Mouse (Mus musculus) monocyte, adult 2 months (primary cell): ENCODE data around the gene S100a13.

ENCODE experiments used
- DNase-seq, 2 experiments: peaks; one replicate each; pipeline ENCODE4 v3.0.0; 2022; ENCODE audit warnings: low spot score in 2 of 2, low read depth in 1 of 2

The S100a13 gene

GRCm38 (mm10) chr3:90506362-90506761 lies 7.9 kb upstream of the S100a13 start:
- DNase-seq = no peak

DNA sequence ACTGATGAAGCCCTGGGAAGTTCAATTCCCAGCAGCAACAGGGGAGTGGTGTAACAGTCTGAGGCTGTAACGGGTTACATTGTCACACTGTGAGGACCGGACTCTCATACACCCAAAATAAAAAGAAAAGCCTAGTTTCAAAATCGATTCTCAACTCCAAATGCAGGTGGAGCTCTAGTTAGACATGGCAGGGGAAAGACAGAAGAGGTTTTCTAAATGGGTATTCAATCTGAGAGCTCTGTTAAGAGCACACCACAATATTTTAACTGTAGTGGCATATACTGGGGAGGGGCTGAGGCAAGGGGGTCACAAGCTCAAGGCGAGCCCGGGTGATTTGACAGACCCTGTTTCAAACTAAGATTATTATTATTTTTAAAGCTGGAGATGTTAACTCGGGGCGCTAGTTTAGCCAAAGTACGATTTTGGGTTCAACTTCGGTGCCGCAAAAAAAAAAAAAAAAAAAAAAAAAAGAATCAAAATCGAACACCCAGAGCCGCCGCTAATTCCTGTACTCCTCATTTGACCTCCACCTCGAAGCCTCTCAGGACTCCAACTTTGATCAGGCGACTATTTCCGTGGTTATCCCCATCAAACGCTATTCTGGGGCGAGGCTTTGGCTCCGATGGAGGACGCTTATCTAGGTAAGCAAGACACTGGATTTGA lies 5.8 kb upstream of the S100a13 start:
- no peak for DNase-seq

DNA sequence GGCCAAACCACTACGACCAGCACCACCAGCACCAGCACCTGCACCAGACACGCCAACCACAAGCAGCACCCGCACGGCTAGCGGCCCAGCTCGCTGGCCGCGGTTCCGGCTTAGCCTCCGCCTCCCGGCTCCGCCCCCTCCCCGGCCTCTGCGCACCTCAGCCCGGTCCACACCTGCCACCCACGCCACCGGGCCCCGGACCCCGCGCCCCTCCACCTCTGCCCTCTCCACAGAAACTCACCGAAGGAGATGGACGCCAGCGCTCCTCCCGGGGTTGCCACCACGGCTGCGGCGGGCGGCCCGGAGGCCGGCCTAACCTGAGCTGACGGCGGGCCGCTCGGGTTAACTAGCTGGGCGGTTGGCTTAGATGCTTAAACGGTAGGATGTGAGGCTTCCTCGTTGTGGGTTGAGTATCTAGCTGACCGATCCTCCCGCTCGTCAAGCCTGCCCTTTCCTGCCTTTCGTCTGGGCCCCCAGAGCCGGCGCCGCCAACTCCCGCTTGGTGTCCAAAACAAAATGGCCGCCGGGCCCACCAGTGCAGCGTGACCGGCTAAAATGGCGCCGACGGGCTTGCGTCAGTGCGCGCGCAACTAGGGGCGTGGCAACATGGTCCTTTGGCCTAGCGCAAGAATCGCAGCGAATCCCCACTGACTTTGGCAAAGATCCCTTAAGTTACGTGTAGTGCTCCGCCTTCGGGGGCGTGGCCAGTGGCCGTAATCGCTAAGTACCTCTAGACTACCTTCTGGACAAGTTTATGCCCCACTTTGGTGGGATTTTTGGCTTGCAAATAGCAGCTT lies 5.1 kb upstream of the S100a13 start, which contains the start of gene Chtop:
Gene Chtop, minus strand, starts transcription at position 549 of the 797 bp plus-strand sequence.
- DNase-seq = peak; percentile 99

DNA sequence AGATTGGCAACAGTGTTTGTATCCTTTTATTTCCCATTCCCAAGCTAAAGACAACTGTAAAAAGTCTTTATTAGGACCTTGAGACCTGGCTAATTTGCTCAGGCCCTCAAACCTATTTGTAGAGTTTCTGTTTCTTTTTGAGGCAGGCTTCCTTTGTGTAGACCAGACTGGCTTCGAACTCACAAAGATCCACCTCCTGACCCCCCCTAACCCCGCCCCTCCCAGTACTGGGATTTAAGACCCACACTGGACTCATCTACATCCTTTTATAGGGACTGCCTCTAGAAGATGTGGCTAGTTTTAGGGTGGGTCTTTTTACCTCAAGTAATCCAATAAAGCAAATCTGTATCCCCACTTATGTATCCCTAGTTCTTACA lies 4.5 kb upstream of the S100a13 start:
- no peak for DNase-seq

- DNase-seq = no peak
Observed at GRCm38 (mm10) chr3:90512276-90512675, 2.0 kb upstream of the S100a13 start.

DNA sequence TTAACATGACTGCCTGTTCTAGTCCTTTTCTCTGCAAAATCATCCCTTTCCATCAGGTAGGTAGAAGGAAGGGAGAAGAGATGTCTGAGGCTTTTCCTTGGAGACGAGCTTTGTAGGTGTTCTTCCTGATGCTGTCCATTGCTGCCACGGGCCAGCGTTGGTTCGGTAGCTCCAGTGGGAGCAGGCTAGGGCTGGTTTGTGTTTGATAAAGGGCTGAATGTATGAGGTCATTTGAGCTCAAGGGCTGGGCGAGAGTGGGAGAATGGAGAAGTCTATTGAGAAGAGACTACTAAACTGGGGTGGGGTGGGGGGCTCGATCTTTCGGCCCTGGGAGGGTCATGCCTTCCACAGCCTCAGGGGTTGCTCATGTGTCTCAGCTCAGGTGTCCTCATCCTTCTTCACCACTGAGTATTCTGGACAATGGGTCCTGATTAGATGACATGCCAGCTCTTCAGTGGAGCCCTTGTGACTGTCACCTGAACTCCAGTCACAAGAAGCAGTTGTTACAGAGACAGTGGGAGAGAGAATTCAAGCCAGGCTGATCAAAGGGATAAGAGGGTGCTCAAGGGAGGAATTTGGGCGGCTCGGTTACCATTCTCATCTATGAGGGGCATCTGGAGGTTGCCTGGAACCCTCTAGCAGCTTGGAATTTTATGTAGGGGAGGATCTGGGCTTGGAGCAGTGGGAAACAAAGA lies 1.1 kb upstream of the S100a13 start:
- no peak for DNase-seq

GRCm38 (mm10) chr3:90514691-90515090 lies 456 bp downstream of the S100a13 start:
- no peak for DNase-seq

- DNase-seq = no peak
Observed at GRCm38 (mm10) chr3:90515242-90515641, 1.0 kb downstream of the S100a13 start.

- no peak for DNase-seq
Observed at GRCm38 (mm10) chr3:90515789-90516188, 1.6 kb downstream of the S100a13 start.

DNA sequence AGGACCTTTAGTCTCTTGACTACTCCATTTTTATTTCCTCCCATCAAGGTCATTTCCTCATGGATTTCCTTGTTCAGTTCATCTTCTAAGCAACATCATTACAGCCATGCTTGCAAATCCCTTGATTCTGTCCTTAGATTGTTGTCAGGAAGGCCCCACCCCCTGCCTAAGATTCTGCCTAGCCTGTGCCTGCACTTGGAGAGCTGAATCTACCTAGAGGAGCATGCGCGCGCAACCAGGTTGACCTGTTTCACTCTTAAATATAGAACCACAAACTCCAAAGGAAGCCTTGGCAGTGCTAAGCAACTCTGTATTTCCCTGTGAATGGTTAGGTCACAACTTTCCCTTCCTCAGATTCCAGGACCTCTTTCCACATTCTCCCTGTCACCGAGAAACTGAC lies 3.5 kb downstream of the S100a13 start:
- DNase-seq = no peak

DNA sequence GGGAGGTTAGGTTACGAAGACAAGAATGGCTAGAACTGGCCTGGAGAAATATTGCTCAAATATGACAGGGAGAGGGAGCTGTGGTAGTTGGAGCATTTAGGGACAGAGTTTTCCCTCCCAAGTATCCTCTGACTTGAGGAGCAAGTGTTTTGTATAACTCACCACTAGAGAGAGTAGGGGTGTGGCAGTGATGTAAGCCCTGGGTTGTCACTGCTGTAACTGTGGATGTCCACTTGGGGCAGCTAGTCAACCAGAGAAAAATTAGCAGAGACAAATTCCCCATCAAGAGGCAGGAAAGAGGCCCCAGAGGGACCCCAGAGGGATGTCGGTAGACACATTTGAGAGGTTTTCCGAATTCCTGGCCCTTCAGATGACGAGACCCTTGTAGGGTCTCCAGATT lies 11.2 kb downstream of the S100a13 start:
- DNase-seq = no peak

GRCm38 (mm10) chr3:90526076-90526475 lies 11.8 kb downstream of the S100a13 start:
- no peak for DNase-seq

- no peak for DNase-seq
Observed at GRCm38 (mm10) chr3:90526580-90526979, 12.3 kb downstream of the S100a13 start, which contains the start of gene S100a14. Gene S100a14, plus strand, starts transcription at chr3:90526856.

DNA sequence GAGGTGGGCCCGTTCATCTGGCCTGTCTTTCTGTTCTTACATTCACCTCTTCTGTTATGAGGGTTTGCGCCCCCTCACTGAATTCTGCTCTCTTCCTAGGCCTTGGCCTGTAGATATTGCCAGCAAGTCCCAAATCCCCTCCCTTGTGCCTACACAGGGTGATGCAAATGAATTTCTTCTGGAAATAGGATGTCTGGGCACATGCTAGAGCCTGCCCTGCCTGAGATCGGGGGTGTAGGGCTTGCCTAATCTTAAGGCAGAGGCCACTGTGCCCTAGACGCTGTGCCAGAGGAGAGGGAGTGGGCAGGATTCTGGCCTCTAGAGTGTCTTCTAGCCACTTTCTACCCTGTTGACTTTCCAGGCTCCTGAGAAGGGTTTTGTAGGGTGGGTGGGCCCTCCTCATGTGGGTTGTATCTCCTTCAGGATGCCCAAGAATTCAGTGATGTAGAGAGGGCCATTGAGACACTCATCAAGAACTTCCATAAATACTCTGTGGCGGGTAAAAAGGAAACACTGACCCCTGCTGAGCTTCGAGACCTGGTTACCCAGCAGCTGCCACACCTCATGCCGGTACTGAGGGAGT lies 13.1 kb downstream of the S100a13 start:
- DNase-seq = no peak

- DNase-seq = no peak
Observed at GRCm38 (mm10) chr3:90531713-90532112, 17.5 kb downstream of the S100a13 start.

DNA sequence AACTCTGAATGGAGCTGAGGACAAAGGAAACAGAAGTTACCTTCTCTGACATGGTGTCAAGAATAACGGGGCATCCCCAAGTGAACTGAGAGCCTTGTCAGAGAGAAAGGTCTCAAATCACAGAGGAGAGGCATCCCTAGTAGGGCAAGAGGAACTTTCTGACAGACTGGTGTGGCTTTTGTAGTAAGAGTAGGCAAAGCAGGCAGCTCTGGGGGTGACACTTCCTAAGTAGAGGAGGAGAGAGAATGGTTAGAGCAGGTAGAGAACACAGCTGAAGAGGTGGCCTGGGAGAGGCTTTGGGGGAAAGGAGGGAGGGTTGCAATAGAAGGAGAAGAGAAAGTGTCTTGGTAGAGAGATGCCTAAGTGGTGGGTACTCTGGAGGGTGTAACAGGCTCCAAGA lies 21.2 kb downstream of the S100a13 start:
- no peak for DNase-seq

- DNase-seq = no peak
Observed at GRCm38 (mm10) chr3:90537141-90537904, 23.1 kb downstream of the S100a13 start, which contains the start of gene S100a16. Gene S100a16, plus strand, starts transcription at chr3:90537254.

DNA sequence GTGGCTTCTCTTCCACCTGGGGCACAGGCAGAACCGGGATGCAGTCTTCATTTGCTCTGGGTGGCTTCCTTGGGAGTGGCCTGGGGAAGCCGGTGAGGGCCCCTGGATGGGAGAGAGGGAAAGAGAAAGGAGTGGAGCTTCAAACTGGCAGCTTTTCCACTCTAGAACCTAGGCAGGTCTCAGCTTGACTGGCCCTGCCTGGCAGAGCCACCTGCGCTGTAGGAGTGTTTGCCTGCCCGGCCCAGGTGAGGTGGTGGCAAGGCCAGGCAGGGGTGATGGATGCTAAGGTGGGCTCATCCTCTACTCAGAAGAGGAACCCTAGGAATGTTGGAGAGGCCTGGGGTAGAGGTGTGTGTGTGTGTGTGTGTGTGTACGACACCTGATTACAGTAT lies 23.7 kb downstream of the S100a13 start:
- DNase-seq = no peak

DNA sequence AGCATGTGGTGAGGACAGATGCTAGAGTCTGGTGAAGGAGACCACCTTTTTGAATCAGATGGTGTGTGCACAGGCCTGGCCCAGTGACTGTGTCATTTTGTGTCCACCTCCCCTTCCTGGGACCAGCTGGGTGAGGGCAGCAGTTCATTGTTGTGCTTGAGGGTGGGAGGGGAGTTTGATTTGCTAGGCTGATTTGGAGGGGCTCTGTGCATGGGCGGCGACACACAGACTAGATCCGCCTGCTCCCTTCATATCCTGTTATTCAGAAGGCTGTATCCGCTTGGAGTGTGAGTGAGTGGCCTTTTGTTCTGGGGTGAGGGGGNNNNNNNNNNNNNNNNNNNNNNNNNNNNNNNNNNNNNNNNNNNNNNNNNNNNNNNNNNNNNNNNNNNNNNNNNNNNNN lies 26.7 kb downstream of the S100a13 start:
- DNase-seq = no peak

- DNase-seq = no peak
Observed at GRCm38 (mm10) chr3:90549676-90550420, 35.6 kb downstream of the S100a13 start.
